Mouse (Mus musculus) heart, embryonic 12.5 days (tissue): ENCODE data around the gene Asap3. TPM values are rescaled to one million over a fixed set of nuclear protein-coding genes. Genes with fewer than 3 reads are reported as not detected.

Source experiments
- ATAC-seq: fragments of 200-750 bp; cut with Nextera tagmentation; 2 replicates; pipeline ENCODE4 v1.8.0; 2017; ENCODE audit warnings: moderate TSS enrichment, moderate library complexity; ENCODE audit not compliant: insufficient number of reproducible peaks, low FRiP score
- H3K27ac ChIP-seq: fragments of 300-500 bp; sonication (generic); 2 replicates; pipeline ENCODE4 v1.5.1; 2016; ENCODE audit warnings: mild to moderate bottlenecking, moderate library complexity; ENCODE audit not compliant: poor library complexity, severe bottlenecking
- H3K27me3 ChIP-seq: fragments of 300-500 bp; sonication (generic); replicated peaks from 2 replicates; pipeline ENCODE4 v1.6.1; 2016; ENCODE audit warnings: mild to moderate bottlenecking, moderate library complexity
- H3K36me3 ChIP-seq: fragments of 300-500 bp; sonication (generic); 2 replicates; pipeline ENCODE4 v1.6.1; 2016; ENCODE audit warnings: mild to moderate bottlenecking, moderate library complexity
- H3K4me1 ChIP-seq: fragments of 300-500 bp; sonication (generic); replicated peaks from 2 replicates; pipeline ENCODE4 v1.6.1; 2016; ENCODE audit warnings: mild to moderate bottlenecking
- H3K4me2 ChIP-seq: fragments of 300-500 bp; sonication (generic); 2 replicates; pipeline ENCODE4 v1.6.1; 2016; ENCODE audit warnings: mild to moderate bottlenecking, moderate library complexity
- H3K4me3 ChIP-seq: fragments of 300-500 bp; sonication (generic); 2 replicates; pipeline ENCODE4 v1.5.1; 2016; ENCODE audit warnings: mild to moderate bottlenecking
- H3K9ac ChIP-seq: fragments of 300-500 bp; sonication (generic); 2 replicates; pipeline ENCODE4 v1.6.1; 2016; ENCODE audit warnings: mild to moderate bottlenecking, moderate library complexity
- H3K9me3 ChIP-seq: fragments of 300-500 bp; sonication (generic); replicated peaks from 2 replicates; pipeline ENCODE4 v1.6.1; 2016; ENCODE audit warnings: mild to moderate bottlenecking, moderate library complexity
- WGBS: fragments of 180-500 bp; shearing (Covaris S2); methylation state at CpG from one replicate; pipeline ENCODE4 v1.1.7; 2016; 5-methylcytosine and 5-hydroxymethylcytosine counted together
- polyA plus RNA-seq: library from polyadenylated mRNA; unstranded; fragments of >200 nt; fragmentation: Nextera tagmentation; extraction: Ambion mirVana; gene quantifications from 2 replicates; pipeline ENCODE4 v1.2.1, GENCODE M21; 2016

Asap3 gene
- polyA plus RNA-seq, 1 experiment from 2014 or later, result 2.9 TPM

GRCm38 (mm10) chr4:136173210-136173715 is 32.9 kb upstream of the Asap3 start:
- Histone ChIP-seq H3K27me3 (no peaks in the 10 kb centered on the region), H3K4me1 (peaks cover 53% of the 10 kb centered on the region), H3K9me3 (no peaks in the 10 kb centered on the region), H3K4me3 (peak overlapping the region; percentile 78), H3K9ac (peak overlapping the region; percentile 91), H3K4me2 (peak overlapping the region; percentile 99), H3K36me3 (no peaks in the 10 kb centered on the region), H3K27ac (peak overlapping the region; percentile 63)
- 7% methylated on average over 14 of the region's 14 CpGs for WGBS
- ATAC-seq, result no peak

- H3K36me3 ChIP-seq, result no peaks in the 10 kb centered on the region
- peak; percentile 77 for ATAC-seq
- peak overlapping the region; percentile 25; the same call in 1 of the 2 replicates for H3K27ac ChIP-seq
- H3K9me3 ChIP-seq, result no peaks in the 10 kb centered on the region
- H3K4me2 ChIP-seq, result peak overlapping the region; percentile 99
- H3K27me3 ChIP-seq, result no peaks in the 10 kb centered on the region
- 70% methylated on average over 13 of the region's 13 CpGs for WGBS
- H3K4me3 ChIP-seq, result peak overlapping the region; percentile 78
- H3K4me1 ChIP-seq, result peaks cover 56% of the 10 kb centered on the region
- peak overlapping the region; percentile 27; the same call in 1 of the 2 replicates for H3K9ac ChIP-seq
Observed at GRCm38 (mm10) chr4:136174216-136175193, 31.7 kb upstream of the Asap3 start.

GRCm38 (mm10) chr4:136176022-136176552 is 30.1 kb upstream of the Asap3 start:
- 69% methylated on average over 10 of the region's 10 CpGs for WGBS
- Histone ChIP-seq H3K27ac (no peak overlapping the region), H3K27me3 (no peaks in the 10 kb centered on the region), H3K4me3 (no peak overlapping the region), H3K9ac (no peak overlapping the region), H3K4me2 (peak overlapping the region; percentile 45), H3K4me1 (peaks cover 69% of the 10 kb centered on the region), H3K36me3 (no peaks in the 10 kb centered on the region), H3K9me3 (no peaks in the 10 kb centered on the region)
- ATAC-seq, result no peak

GRCm38 (mm10) chr4:136177244-136177611 is 28.9 kb upstream of the Asap3 start:
- peaks cover 75% of the 10 kb centered on the region for H3K4me1 ChIP-seq
- 21% methylated on average over 8 of the region's 8 CpGs for WGBS
- no peak overlapping the region for H3K4me3 ChIP-seq
- ATAC-seq, result no peak
- peak overlapping the region; percentile 39 for H3K9ac ChIP-seq
- peak overlapping the region; percentile 86 for H3K27ac ChIP-seq
- H3K4me2 ChIP-seq, result peak overlapping the region; percentile 45
- H3K36me3 ChIP-seq, result no peaks in the 10 kb centered on the region
- H3K27me3 ChIP-seq, result no peaks in the 10 kb centered on the region
- no peaks in the 10 kb centered on the region for H3K9me3 ChIP-seq

- Histone ChIP-seq H3K36me3 (no peaks in the 10 kb centered on the region), H3K27me3 (no peaks in the 10 kb centered on the region), H3K9me3 (no peaks in the 10 kb centered on the region), H3K4me3 (no peak overlapping the region), H3K4me1 (peaks cover 74% of the 10 kb centered on the region), H3K27ac (peak overlapping the region; percentile 86), H3K4me2 (peak overlapping the region; percentile 45), H3K9ac (peak overlapping the region; percentile 39; the same call in 1 of the 2 replicates)
- ATAC-seq, result peak; percentile 74
- 60% methylated on average over 11 of the region's 11 CpGs for WGBS
Observed at GRCm38 (mm10) chr4:136177612-136178474, 28.3 kb upstream of the Asap3 start.

- Histone ChIP-seq H3K36me3 (peaks cover 5% of the 10 kb centered on the region; the same call in 1 of the 2 replicates), H3K27ac (peak overlapping the region; percentile 86), H3K4me1 (peaks cover 67% of the 10 kb centered on the region), H3K4me2 (peak overlapping the region; percentile 45; the same call in 1 of the 2 replicates), H3K9me3 (no peaks in the 10 kb centered on the region), H3K9ac (0 out of 2 replicates have a peak overlapping the region, but pooled peaks have one; percentile 39), H3K4me3 (no peak overlapping the region), H3K27me3 (no peaks in the 10 kb centered on the region)
- WGBS, result 70% methylated on average over 12 of the region's 12 CpGs
- no peak for ATAC-seq
Observed at GRCm38 (mm10) chr4:136178475-136178921, 27.7 kb upstream of the Asap3 start.

GRCm38 (mm10) chr4:136179456-136179855 is 26.7 kb upstream of the Asap3 start:
- 89% methylated on average over 7 of the region's 7 CpGs for WGBS
- no peak for ATAC-seq
- H3K4me2 ChIP-seq, result peak overlapping the region; percentile 70
- peak overlapping the region; percentile 78; the same call in 1 of the 2 replicates for H3K27ac ChIP-seq
- peaks cover 8% of the 10 kb centered on the region; the same call in 1 of the 2 replicates for H3K36me3 ChIP-seq
- peak overlapping the region; percentile 43; the same call in 1 of the 2 replicates for H3K4me3 ChIP-seq
- H3K27me3 ChIP-seq, result no peaks in the 10 kb centered on the region
- H3K4me1 ChIP-seq, result peaks cover 59% of the 10 kb centered on the region
- H3K9ac ChIP-seq, result 0 out of 2 replicates have a peak overlapping the region, but pooled peaks have one; percentile 44
- H3K9me3 ChIP-seq, result no peaks in the 10 kb centered on the region

- H3K36me3 ChIP-seq, result peaks cover 8% of the 10 kb centered on the region; the same call in 1 of the 2 replicates
- no peaks in the 10 kb centered on the region for H3K9me3 ChIP-seq
- ATAC-seq, result peak; percentile 60
- H3K27me3 ChIP-seq, result no peaks in the 10 kb centered on the region
- H3K27ac ChIP-seq, result peak overlapping the region; percentile 78
- peak overlapping the region; percentile 44; the same call in 1 of the 2 replicates for H3K9ac ChIP-seq
- WGBS, result 1% methylated on average over 15 of the region's 15 CpGs
- peak overlapping the region; percentile 43 for H3K4me3 ChIP-seq
- H3K4me2 ChIP-seq, result peak overlapping the region; percentile 70
- H3K4me1 ChIP-seq, result peaks cover 53% of the 10 kb centered on the region
Observed at GRCm38 (mm10) chr4:136179998-136180397, 26.2 kb upstream of the Asap3 start.

- no peaks in the 10 kb centered on the region for H3K9me3 ChIP-seq
- H3K4me2 ChIP-seq, result peak overlapping the region; percentile 70
- peak overlapping the region; percentile 43 for H3K4me3 ChIP-seq
- peak; percentile 90 for ATAC-seq
- no peaks in the 10 kb centered on the region for H3K27me3 ChIP-seq
- peak overlapping the region; percentile 78 for H3K27ac ChIP-seq
- H3K36me3 ChIP-seq, result peaks cover 8% of the 10 kb centered on the region; the same call in 1 of the 2 replicates
- 11% methylated on average over 23 of the region's 23 CpGs for WGBS
- peak overlapping the region; percentile 44; the same call in 1 of the 2 replicates for H3K9ac ChIP-seq
- peaks cover 49% of the 10 kb centered on the region for H3K4me1 ChIP-seq
Observed at GRCm38 (mm10) chr4:136180408-136181330, 25.5 kb upstream of the Asap3 start.
